Mouse (Mus musculus): ENCODE measurements around the gene Abl2.
A peak's percentile ranks its signal among the peaks of the same experiment; 100 is the strongest.

GRCm38 (mm10) chr1:156538382-156538781 is 20.2 kb upstream of the Abl2 start:
- peak; percentile 21; the same call in 1 of the 2 replicates for TF ChIP-seq CTCF (IDR thresholded peaks at IDR 0.05; ENCODE audit: borderline replicate concordance, insufficient read depth, low read depth, low read length)
- no peak for TF ChIP-seq POLR2A (IDR thresholded peaks at IDR 0.05; ENCODE audit: borderline replicate concordance, insufficient read depth, low read length)
